Mouse (Mus musculus): ENCODE measurements around the gene Clcn1. TPM values are rescaled to one million over a fixed set of nuclear protein-coding genes. Genes with fewer than 3 reads are reported as not detected.

The Clcn1 gene
- polyA plus RNA-seq, 1 experiment from 2014 or later: 1.9 TPM

GRCm38 (mm10) chr6:42362974-42363373 lies 76.5 kb downstream of the Clcn1 start:
- Histone ChIP-seq H3K27ac (no peak overlapping the region), H3K4me2 (replicated peaks) (no peak overlapping the region), H3K4me3 (replicated peaks) (no peak overlapping the region), H3K36me3 (peaks cover 32% of the 10 kb centered on the region), H3K27me3 (no peaks in the 10 kb centered on the region), H3K9ac (replicated peaks) (no peak overlapping the region), H3K4me1 (replicated peaks) (no peaks in the 10 kb centered on the region), H3K9me3 (no peaks in the 10 kb centered on the region)
- no peak for ATAC-seq
- WGBS: 63% methylated on average over 3 of the region's 3 CpGs

- Histone ChIP-seq H3K9ac (replicated peaks) (no peak overlapping the region), H3K27ac (no peak overlapping the region), H3K27me3 (no peaks in the 10 kb centered on the region), H3K4me1 (replicated peaks) (no peaks in the 10 kb centered on the region), H3K36me3 (peaks cover 23% of the 10 kb centered on the region), H3K4me2 (replicated peaks) (no peak overlapping the region), H3K9me3 (no peaks in the 10 kb centered on the region), H3K4me3 (replicated peaks) (no peak overlapping the region)
- ATAC-seq: no peak
- 92% methylated on average over 4 of the region's 4 CpGs for WGBS
Observed at GRCm38 (mm10) chr6:42364066-42364465, 77.6 kb downstream of the Clcn1 start.

- H3K9me3 ChIP-seq: no peaks in the 10 kb centered on the region
- no peak for ATAC-seq
- no peak overlapping the region for H3K27ac ChIP-seq
- no peaks in the 10 kb centered on the region for H3K27me3 ChIP-seq
- no peaks in the 10 kb centered on the region for H3K4me1 ChIP-seq (replicated peaks)
- 92% methylated on average over 15 of the region's 15 CpGs for WGBS
- no peak overlapping the region for H3K4me3 ChIP-seq (replicated peaks)
- H3K9ac ChIP-seq (replicated peaks): no peak overlapping the region
- peaks cover 17% of the 10 kb centered on the region for H3K36me3 ChIP-seq
- H3K4me2 ChIP-seq (replicated peaks): no peak overlapping the region
Observed at GRCm38 (mm10) chr6:42364607-42365006, 78.1 kb downstream of the Clcn1 start.

- H3K27ac ChIP-seq: no peak overlapping the region
- no peaks in the 10 kb centered on the region for H3K27me3 ChIP-seq
- H3K9me3 ChIP-seq: no peaks in the 10 kb centered on the region
- no peak overlapping the region for H3K4me3 ChIP-seq (replicated peaks)
- H3K9ac ChIP-seq (replicated peaks): no peak overlapping the region
- ATAC-seq: no peak
- H3K4me2 ChIP-seq (replicated peaks): no peak overlapping the region
- WGBS: 93% methylated on average over 6 of the region's 6 CpGs
- no peaks in the 10 kb centered on the region for H3K4me1 ChIP-seq (replicated peaks)
- H3K36me3 ChIP-seq: 0 out of 2 replicates have a peak, but pooled peaks cover 11% of the 10 kb centered on the region
Observed at GRCm38 (mm10) chr6:42365215-42365614, 78.7 kb downstream of the Clcn1 start.

Other genes with a start within 250 kb of the Clcn1 start
- gene Sva, start 248.3 kb upstream of the Clcn1 start, polyA plus RNA-seq (2015; fragmentation: Nextera tagmentation; extraction: Ambion mirVana): not detected in 2 replicates
- not detected in 2 replicates for gene Tas2r139, start 145.7 kb upstream of the Clcn1 start, polyA plus RNA-seq (2015; fragmentation: Nextera tagmentation; extraction: Ambion mirVana)
- not detected in 2 replicates for gene Tas2r144, start 71.4 kb upstream of the Clcn1 start, polyA plus RNA-seq (2015; fragmentation: Nextera tagmentation; extraction: Ambion mirVana)
- 9.1 and 10.8 TPM in 2 replicates for gene Gstk1, start 40.8 kb upstream of the Clcn1 start, polyA plus RNA-seq (2015; fragmentation: Nextera tagmentation; extraction: Ambion mirVana)
- gene Tmem139, start 24.7 kb upstream of the Clcn1 start, polyA plus RNA-seq (2015; fragmentation: Nextera tagmentation; extraction: Ambion mirVana): 0.18 TPM in 1 of 2 replicates, not detected in the other
- gene Casp2, start 21.7 kb upstream of the Clcn1 start, polyA plus RNA-seq (2015; fragmentation: Nextera tagmentation; extraction: Ambion mirVana): 57.3 and 57.6 TPM in 2 replicates
- gene Fam131b, start 38.0 kb downstream of the Clcn1 start, polyA plus RNA-seq (2015; fragmentation: Nextera tagmentation; extraction: Ambion mirVana): 5.4 and 5.7 TPM in 2 replicates
- gene Zyx, start 62.9 kb downstream of the Clcn1 start, polyA plus RNA-seq (2015; fragmentation: Nextera tagmentation; extraction: Ambion mirVana): 43.2 and 46.2 TPM in 2 replicates
- 0.24 TPM in 2 replicates for gene Epha1, start 86.6 kb downstream of the Clcn1 start, polyA plus RNA-seq (2015; fragmentation: Nextera tagmentation; extraction: Ambion mirVana)
- gene Tas2r143, start 113.6 kb downstream of the Clcn1 start, polyA plus RNA-seq (2015; fragmentation: Nextera tagmentation; extraction: Ambion mirVana): not detected in 2 replicates
- not detected in 2 replicates for gene Tas2r135, start 118.7 kb downstream of the Clcn1 start, polyA plus RNA-seq (2015; fragmentation: Nextera tagmentation; extraction: Ambion mirVana)
- not detected in 2 replicates for gene Tas2r126, start 147.8 kb downstream of the Clcn1 start, polyA plus RNA-seq (2015; fragmentation: Nextera tagmentation; extraction: Ambion mirVana)
- not detected in 2 replicates for gene Olfr458, start 178.5 kb downstream of the Clcn1 start, polyA plus RNA-seq (2015; fragmentation: Nextera tagmentation; extraction: Ambion mirVana)
- gene Olfr457, start 189.7 kb downstream of the Clcn1 start, polyA plus RNA-seq (2015; fragmentation: Nextera tagmentation; extraction: Ambion mirVana): not detected in 2 replicates
- not detected in 2 replicates for gene Olfr456, start 200.5 kb downstream of the Clcn1 start, polyA plus RNA-seq (2015; fragmentation: Nextera tagmentation; extraction: Ambion mirVana)